Mouse (Mus musculus): ENCODE results near the gene Acox2. TPM values are rescaled to one million over a fixed set of nuclear protein-coding genes. Genes with fewer than 3 reads are reported as not detected.

Gene Acox2
- polyA plus RNA-seq, 1 experiment from 2014 or later: 0.35 TPM

DNA sequence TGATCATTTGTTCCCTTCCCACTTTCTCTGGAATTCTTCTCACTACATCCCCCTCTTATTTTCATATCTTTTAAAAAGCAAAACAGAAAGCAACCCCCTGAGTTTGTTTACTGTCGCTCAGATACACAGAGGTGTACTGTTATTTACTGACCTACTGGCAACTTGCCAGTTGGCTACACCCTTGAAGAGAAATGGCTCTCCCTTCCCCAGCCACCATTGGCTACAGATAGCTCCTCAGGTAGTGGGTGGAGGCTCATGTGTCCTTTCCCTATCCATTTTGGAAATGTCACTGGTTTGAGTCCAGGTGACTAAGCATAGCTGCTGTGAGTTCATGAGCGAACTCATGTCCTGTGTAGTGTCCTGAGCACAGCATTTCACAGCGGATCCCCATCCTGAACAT, 57.4 kb downstream of the Acox2 start:
- WGBS: 83% methylated on average over 3 of the region's 3 CpGs
- ATAC-seq (replicated peaks; ENCODE audit: low FRiP score, low TSS enrichment, low read depth): no peak
- DNase-seq (ENCODE audit: low spot score): no peak

GRCm38 (mm10) chr14:8200769-8201168, 58.4 kb downstream of the Acox2 start:
- Histone ChIP-seq H3K36me3 (ENCODE audit: control insufficient read depth, insufficient read depth, low read length) (no peaks in the 10 kb centered on the region), H3K4me2 (ENCODE audit: low read length) (no peak overlapping the region), H3K4me3 (ENCODE audit: low read depth, low read length) (no peak overlapping the region), H3K9ac (ENCODE audit: low read length) (no peak overlapping the region), H3K9me3 (ENCODE audit: control insufficient read depth, low read length) (no peaks in the 10 kb centered on the region), H3K27me3 (replicated peaks; ENCODE audit: control insufficient read depth, insufficient read depth, low read length) (no peaks in the 10 kb centered on the region), H3K27ac (ENCODE audit: low read depth) (no peak overlapping the region), H3K4me1 (replicated peaks; ENCODE audit: control insufficient read depth, insufficient read depth, low read length) (no peaks in the 10 kb centered on the region)
- DNase-seq (ENCODE audit: low spot score) (no peak), ATAC-seq (replicated peaks; ENCODE audit: low FRiP score, low TSS enrichment, low read depth) (no peak)
- 85% methylated on average over 5 of the region's 5 CpGs for WGBS

More for the DNA sequence above, 57.4 kb downstream of the Acox2 start:
- H3K9ac ChIP-seq (ENCODE audit: low read length): no peak overlapping the region
- H3K4me3 ChIP-seq (ENCODE audit: low read depth, low read length): no peak overlapping the region
- no peak overlapping the region for H3K27ac ChIP-seq (ENCODE audit: low read depth)
- H3K4me2 ChIP-seq (ENCODE audit: low read length): no peak overlapping the region
- no peaks in the 10 kb centered on the region for H3K9me3 ChIP-seq (ENCODE audit: control insufficient read depth, low read length)
- H3K4me1 ChIP-seq (replicated peaks; ENCODE audit: control insufficient read depth, insufficient read depth, low read length): no peaks in the 10 kb centered on the region
- no peaks in the 10 kb centered on the region for H3K36me3 ChIP-seq (ENCODE audit: control insufficient read depth, insufficient read depth, low read length)
- no peaks in the 10 kb centered on the region for H3K27me3 ChIP-seq (replicated peaks; ENCODE audit: control insufficient read depth, insufficient read depth, low read length)

DNA sequence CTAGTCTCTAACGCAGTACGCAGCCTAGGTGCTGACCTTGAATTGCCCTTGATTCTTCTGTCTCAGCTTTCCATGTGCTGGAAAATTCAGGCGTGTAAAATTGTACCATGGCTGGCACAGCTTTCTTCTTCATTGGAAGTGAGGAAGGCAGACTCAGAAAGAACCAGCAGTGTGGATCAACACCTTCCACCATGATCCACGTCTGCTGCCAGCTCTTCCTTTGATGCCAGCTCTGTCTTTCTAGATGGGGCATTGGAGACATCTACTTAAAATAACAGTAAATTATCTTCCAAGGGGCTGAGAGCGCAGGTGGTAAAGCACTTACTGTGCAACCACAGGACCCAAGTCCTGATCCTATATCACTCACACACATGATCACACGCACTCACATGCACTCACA, 66.4 kb downstream of the Acox2 start:
- DNase-seq (ENCODE audit: low spot score): no peak
- Histone ChIP-seq H3K27ac (ENCODE audit: low read depth) (no peak overlapping the region), H3K4me2 (ENCODE audit: low read length) (no peak overlapping the region), H3K27me3 (replicated peaks; ENCODE audit: control insufficient read depth, insufficient read depth, low read length) (no peaks in the 10 kb centered on the region), H3K4me3 (ENCODE audit: low read depth, low read length) (no peak overlapping the region), H3K9me3 (ENCODE audit: control insufficient read depth, low read length) (no peaks in the 10 kb centered on the region), H3K4me1 (replicated peaks; ENCODE audit: control insufficient read depth, insufficient read depth, low read length) (no peaks in the 10 kb centered on the region), H3K9ac (ENCODE audit: low read length) (no peak overlapping the region), H3K36me3 (ENCODE audit: control insufficient read depth, insufficient read depth, low read length) (no peaks in the 10 kb centered on the region)
- no peak for ATAC-seq (replicated peaks; ENCODE audit: low FRiP score, low TSS enrichment, low read depth)
- WGBS: 88% methylated on average over 6 of the region's 6 CpGs

DNA sequence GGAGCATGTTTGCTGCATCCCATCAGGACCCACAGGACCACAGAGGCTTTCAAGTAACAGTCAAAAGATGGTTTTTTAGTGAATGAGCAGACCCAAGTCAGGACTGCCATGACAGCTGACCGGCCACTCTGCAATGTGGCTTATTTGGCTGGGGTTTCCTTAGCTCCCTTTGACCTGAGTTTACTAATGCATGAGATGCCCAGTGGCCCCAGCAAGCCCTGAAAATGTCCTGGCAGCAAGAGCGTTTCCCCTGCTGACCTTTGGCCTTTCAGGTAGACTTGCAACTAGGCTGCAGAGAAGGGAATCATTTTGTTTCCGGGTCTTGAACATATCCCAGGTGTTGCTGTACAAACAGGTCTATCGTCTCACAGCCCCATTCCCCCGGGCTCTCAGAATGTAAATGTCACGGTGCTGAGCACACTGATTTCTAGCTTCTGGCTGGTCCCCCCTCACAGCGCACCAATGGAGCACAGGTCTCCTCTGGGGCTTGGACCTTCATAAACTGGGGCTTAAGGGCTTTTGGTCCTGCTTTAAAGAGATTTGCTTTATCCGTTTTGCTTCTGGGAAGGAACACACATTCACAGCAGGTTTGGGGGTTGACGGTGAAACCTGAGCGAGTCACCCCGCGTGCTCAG, 67.7 kb downstream of the Acox2 start:
- Histone ChIP-seq H3K36me3 (ENCODE audit: control insufficient read depth, insufficient read depth, low read length) (no peaks in the 10 kb centered on the region), H3K27ac (ENCODE audit: low read depth) (no peak overlapping the region), H3K9me3 (ENCODE audit: control insufficient read depth, low read length) (no peaks in the 10 kb centered on the region), H3K4me2 (ENCODE audit: low read length) (no peak overlapping the region), H3K27me3 (replicated peaks; ENCODE audit: control insufficient read depth, insufficient read depth, low read length) (no peaks in the 10 kb centered on the region), H3K4me3 (ENCODE audit: low read depth, low read length) (no peak overlapping the region), H3K9ac (ENCODE audit: low read length) (no peak overlapping the region), H3K4me1 (replicated peaks; ENCODE audit: control insufficient read depth, insufficient read depth, low read length) (no peaks in the 10 kb centered on the region)
- ATAC-seq (replicated peaks; ENCODE audit: low FRiP score, low TSS enrichment, low read depth): no peak
- no peak for DNase-seq (ENCODE audit: low spot score)
- WGBS: 64% methylated on average over 12 of the region's 12 CpGs

DNA sequence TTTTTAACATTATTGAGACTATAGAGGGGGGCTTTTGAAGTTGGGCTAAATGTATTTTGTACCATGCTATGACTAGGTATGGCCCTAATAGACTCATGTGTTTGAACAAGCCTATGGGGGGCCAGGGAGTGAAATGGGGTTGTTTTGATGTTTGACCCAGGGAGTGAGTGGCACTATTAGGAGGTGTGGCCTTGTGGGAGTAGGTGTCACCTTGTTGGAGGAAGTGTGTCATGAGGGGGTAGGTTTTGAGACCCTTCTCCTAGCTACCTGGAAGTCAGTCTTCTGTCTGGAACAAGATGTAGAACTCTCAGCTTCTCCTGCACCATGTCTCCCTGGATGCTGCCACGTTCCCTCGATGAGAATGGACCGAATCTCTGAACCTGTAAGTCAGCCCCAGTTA, 68.6 kb downstream of the Acox2 start:
- DNase-seq (ENCODE audit: low spot score) (no peak), ATAC-seq (replicated peaks; ENCODE audit: low FRiP score, low TSS enrichment, low read depth) (no peak)
- no peaks in the 10 kb centered on the region for H3K27me3 ChIP-seq (replicated peaks; ENCODE audit: control insufficient read depth, insufficient read depth, low read length)
- H3K4me3 ChIP-seq (ENCODE audit: low read depth, low read length): no peak overlapping the region
- H3K4me1 ChIP-seq (replicated peaks; ENCODE audit: control insufficient read depth, insufficient read depth, low read length): no peaks in the 10 kb centered on the region
- no peaks in the 10 kb centered on the region for H3K9me3 ChIP-seq (ENCODE audit: control insufficient read depth, low read length)
- no peaks in the 10 kb centered on the region for H3K36me3 ChIP-seq (ENCODE audit: control insufficient read depth, insufficient read depth, low read length)
- no peak overlapping the region for H3K9ac ChIP-seq (ENCODE audit: low read length)
- H3K27ac ChIP-seq (ENCODE audit: low read depth): no peak overlapping the region
- WGBS: 81% methylated on average over 3 of the region's 3 CpGs
- no peak overlapping the region for H3K4me2 ChIP-seq (ENCODE audit: low read length)

- H3K4me1 ChIP-seq (replicated peaks; ENCODE audit: control insufficient read depth, insufficient read depth, low read length): no peaks in the 10 kb centered on the region
- no peak overlapping the region for H3K27ac ChIP-seq (ENCODE audit: low read depth)
- WGBS: 89% methylated on average over 6 of the region's 6 CpGs
- H3K4me3 ChIP-seq (ENCODE audit: low read depth, low read length): no peak overlapping the region
- H3K27me3 ChIP-seq (replicated peaks; ENCODE audit: control insufficient read depth, insufficient read depth, low read length): no peaks in the 10 kb centered on the region
- H3K36me3 ChIP-seq (ENCODE audit: control insufficient read depth, insufficient read depth, low read length): no peaks in the 10 kb centered on the region
- H3K4me2 ChIP-seq (ENCODE audit: low read length): no peak overlapping the region
- H3K9me3 ChIP-seq (ENCODE audit: control insufficient read depth, low read length): no peaks in the 10 kb centered on the region
- ATAC-seq (replicated peaks; ENCODE audit: low FRiP score, low TSS enrichment, low read depth): no peak
- H3K9ac ChIP-seq (ENCODE audit: low read length): no peak overlapping the region
- DNase-seq (ENCODE audit: low spot score): no peak
Measured at GRCm38 (mm10) chr14:8186278-8187045, 72.7 kb downstream of the Acox2 start.

DNA sequence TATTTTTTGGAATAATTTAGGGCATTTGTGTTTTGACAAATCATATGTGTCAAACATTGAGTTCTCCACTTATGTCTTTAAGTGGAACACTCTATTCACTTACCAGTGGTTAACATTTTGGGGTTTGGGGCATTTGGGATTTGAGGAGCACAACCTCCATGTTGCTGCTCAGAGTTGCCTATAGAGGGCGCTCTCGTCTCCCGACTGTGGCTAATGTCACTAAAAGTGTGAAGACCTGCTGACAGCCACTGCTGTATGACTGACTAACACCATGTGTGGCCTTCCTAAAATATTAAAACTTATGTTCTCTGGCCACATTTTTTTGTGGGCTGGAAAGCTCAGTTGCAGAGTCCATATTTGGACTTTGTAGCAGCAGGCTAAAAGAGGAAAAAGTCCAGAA, 75.8 kb downstream of the Acox2 start:
- H3K4me1 ChIP-seq (replicated peaks; ENCODE audit: control insufficient read depth, insufficient read depth, low read length): no peaks in the 10 kb centered on the region
- H3K27me3 ChIP-seq (replicated peaks; ENCODE audit: control insufficient read depth, insufficient read depth, low read length): no peaks in the 10 kb centered on the region
- no peak overlapping the region for H3K4me2 ChIP-seq (ENCODE audit: low read length)
- no peak for DNase-seq (ENCODE audit: low spot score)
- no peak for ATAC-seq (replicated peaks; ENCODE audit: low FRiP score, low TSS enrichment, low read depth)
- H3K9ac ChIP-seq (ENCODE audit: low read length): no peak overlapping the region
- no peaks in the 10 kb centered on the region for H3K9me3 ChIP-seq (ENCODE audit: control insufficient read depth, low read length)
- WGBS: 68% methylated on average over 3 of the region's 3 CpGs
- no peak overlapping the region for H3K27ac ChIP-seq (ENCODE audit: low read depth)
- no peaks in the 10 kb centered on the region for H3K36me3 ChIP-seq (ENCODE audit: control insufficient read depth, insufficient read depth, low read length)
- no peak overlapping the region for H3K4me3 ChIP-seq (ENCODE audit: low read depth, low read length)

DNA sequence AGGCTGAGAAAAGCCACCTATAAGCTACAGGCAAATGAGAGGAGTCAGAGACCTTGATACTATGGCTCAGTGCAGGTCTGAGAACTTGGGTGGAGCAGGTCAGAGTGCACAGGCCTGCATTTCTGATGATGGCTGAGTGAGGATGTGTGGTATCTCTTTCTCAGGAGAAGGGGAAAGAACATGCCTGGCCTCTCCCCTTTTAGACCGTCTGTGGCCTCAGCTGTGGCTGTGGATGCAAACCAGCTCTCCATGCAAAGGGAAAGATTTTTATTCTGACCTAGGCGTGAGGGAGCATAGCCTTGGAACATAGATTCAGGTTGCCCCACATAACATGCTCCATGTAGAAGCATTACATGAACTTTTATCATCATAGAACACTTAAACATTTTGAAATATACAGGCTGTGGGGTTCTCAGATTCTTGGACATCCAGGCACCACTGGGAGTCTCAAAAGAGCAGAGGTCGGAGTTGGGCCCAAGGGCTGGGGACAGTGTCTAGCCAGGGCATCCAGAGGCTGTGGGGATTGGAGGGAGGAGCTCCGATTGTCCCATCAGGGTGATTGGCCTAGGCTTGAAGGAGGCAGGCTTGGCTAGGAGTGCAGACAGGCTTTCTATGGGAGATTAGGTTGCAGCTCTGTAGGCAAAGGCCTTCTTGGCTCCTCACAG, 78.7 kb downstream of the Acox2 start:
- Histone ChIP-seq H3K9me3 (ENCODE audit: control insufficient read depth, low read length) (no peaks in the 10 kb centered on the region), H3K27ac (ENCODE audit: low read depth) (no peak overlapping the region), H3K4me3 (ENCODE audit: low read depth, low read length) (no peak overlapping the region), H3K27me3 (replicated peaks; ENCODE audit: control insufficient read depth, insufficient read depth, low read length) (no peaks in the 10 kb centered on the region), H3K4me1 (replicated peaks; ENCODE audit: control insufficient read depth, insufficient read depth, low read length) (no peaks in the 10 kb centered on the region), H3K9ac (ENCODE audit: low read length) (no peak overlapping the region), H3K4me2 (ENCODE audit: low read length) (no peak overlapping the region), H3K36me3 (ENCODE audit: control insufficient read depth, insufficient read depth, low read length) (no peaks in the 10 kb centered on the region)
- ATAC-seq (replicated peaks; ENCODE audit: low FRiP score, low TSS enrichment, low read depth) (no peak), DNase-seq (ENCODE audit: low spot score) (no peak)
- 69% methylated on average over 4 of the region's 4 CpGs for WGBS

All from intestine, embryonic 14.5 days (tissue).